Mouse (Mus musculus) cortical plate, adult 2 months (tissue): Measurements from ENCODE around the gene Trp53tg5. TPM values are rescaled to one million over a fixed set of nuclear protein-coding genes. Genes with fewer than 3 reads are reported as not detected.

Source experiments
- H3K27ac ChIP-seq: fragments of 200-500 bp; 2 replicates; pipeline ENCODE4 v1.5.1; 2012; ENCODE audit warnings: low read length, control low read depth, inconsistent platforms; ENCODE audit not compliant: insufficient read depth
- H3K4me1 ChIP-seq: fragments of 200-500 bp; 2 replicates; pipeline ENCODE4 v1.6.1; 2011; ENCODE audit warnings: low read length; ENCODE audit not compliant: control insufficient read depth, insufficient read depth
- H3K4me3 ChIP-seq: fragments of 200-500 bp; 2 replicates; pipeline ENCODE4 v1.5.1; 2011; ENCODE audit warnings: mild to moderate bottlenecking, low read length, control low read depth; ENCODE audit not compliant: insufficient read depth
- CTCF ChIP-seq: fragments of 200-500 bp; IDR thresholded peaks from 2 replicates; pipeline ENCODE4 v1.5.1; 2011; ENCODE audit warnings: mild to moderate bottlenecking, control low read depth, low read length; ENCODE audit not compliant: insufficient read depth; ENCODE audit errors: extremely low read depth
- POLR2A ChIP-seq: fragments of 200-500 bp; IDR thresholded peaks from 2 replicates; pipeline ENCODE4 v1.6.1; 2011; ENCODE audit warnings: mild to moderate bottlenecking, low read length, control low read depth; ENCODE audit not compliant: insufficient read depth; ENCODE audit errors: extremely low read depth
- polyA plus RNA-seq: library from polyadenylated mRNA; depleted of rRNA; stranded (reverse); fragments of >200 nt; gene quantifications from 2 replicates; pipeline ENCODE4 v1.2.3, GENCODE M21; 2012

The Trp53tg5 gene
- polyA plus RNA-seq, 1 experiment: not detected

DNA sequence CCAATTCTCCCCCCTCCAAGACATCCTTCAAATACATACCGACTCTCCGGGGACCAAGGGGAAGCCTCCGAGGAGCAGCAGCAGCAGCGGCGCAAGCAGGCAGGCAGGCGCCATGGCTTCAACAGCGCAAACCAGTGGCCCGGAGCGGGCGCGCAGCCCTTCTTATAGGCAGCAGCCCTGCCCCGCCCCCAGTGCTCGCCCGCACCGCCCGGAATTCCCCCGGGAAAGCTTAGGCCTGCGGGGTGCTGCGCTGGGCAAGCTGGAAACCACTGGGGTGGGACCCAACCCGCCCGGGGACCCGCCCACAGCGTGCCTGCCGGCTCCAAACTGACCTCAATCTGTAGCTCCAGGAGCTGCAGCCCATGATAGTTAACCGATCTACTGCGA lies 30.5 kb downstream of the Trp53tg5 start:
- peak overlapping the region; percentile 43; the same call in 1 of the 2 replicates for H3K27ac ChIP-seq
- TF ChIP-seq CTCF (no peak), POLR2A (peak; percentile 58; the same call in 1 of the 2 replicates)
- no peaks in the 10 kb centered on the region for H3K4me1 ChIP-seq

DNA sequence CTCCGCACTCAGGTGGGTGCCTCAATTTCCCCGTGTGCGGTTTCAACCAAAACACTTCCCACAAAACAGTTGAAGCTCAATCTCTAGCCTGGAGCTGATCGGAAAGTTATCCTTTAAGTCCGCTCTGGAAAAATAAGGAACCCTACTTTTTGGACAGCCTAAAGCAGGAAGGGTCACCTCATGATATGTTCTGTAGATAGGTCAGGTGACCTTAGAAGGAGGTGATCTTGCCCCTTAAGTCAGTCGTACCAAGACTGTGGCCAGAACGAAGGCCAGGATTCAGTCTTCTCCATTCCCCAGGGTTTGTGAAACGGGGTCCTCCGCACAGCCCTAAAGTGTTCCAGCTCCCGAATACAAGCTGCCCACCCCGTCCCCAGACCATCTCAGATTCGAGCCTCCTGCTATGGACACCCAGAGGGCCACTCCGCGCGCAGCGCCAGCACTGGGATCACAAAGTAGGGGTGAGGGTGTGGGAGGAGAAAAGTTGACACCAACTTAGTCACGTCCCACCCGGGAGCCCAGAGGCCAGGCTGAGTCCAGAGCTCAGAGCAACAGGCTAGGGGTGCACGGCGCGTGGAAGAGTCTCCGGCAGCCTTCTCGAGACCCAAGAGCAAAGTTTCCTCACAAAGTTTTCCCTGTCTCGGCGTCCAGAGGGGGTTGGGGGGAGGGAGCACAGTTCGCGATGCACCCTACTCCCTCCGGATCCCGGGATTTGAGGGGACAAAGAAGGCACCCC lies 31.0 kb downstream of the Trp53tg5 start:
- peak overlapping the region; percentile 43; the same call in 1 of the 2 replicates for H3K27ac ChIP-seq

More for the DNA sequence above, 30.5 kb downstream of the Trp53tg5 start:
- peak overlapping the region; percentile 30 for H3K4me3 ChIP-seq

GRCm38 (mm10) chr2:164441731-164442130 lies 31.8 kb downstream of the Trp53tg5 start:
- TF ChIP-seq POLR2A: no peak
- no peak for TF ChIP-seq CTCF
- Histone ChIP-seq H3K4me3 (peak overlapping the region; percentile 30), H3K4me1 (no peaks in the 10 kb centered on the region), H3K27ac (no peak overlapping the region)

More for the DNA sequence above, 31.0 kb downstream of the Trp53tg5 start:
- Histone ChIP-seq H3K4me3 (peak overlapping the region; percentile 30), H3K4me1 (no peaks in the 10 kb centered on the region)
- TF ChIP-seq POLR2A (no peak), CTCF (no peak)

GRCm38 (mm10) chr2:164441155-164441554 lies 32.4 kb downstream of the Trp53tg5 start:
- Histone ChIP-seq H3K4me1 (no peaks in the 10 kb centered on the region), H3K4me3 (peak overlapping the region; percentile 30), H3K27ac (peak overlapping the region; percentile 42; the same call in 1 of the 2 replicates)
- TF ChIP-seq CTCF (no peak), POLR2A (no peak)

GRCm38 (mm10) chr2:164440314-164440713 lies 33.2 kb downstream of the Trp53tg5 start:
- Histone ChIP-seq H3K4me1 (no peaks in the 10 kb centered on the region), H3K4me3 (peak overlapping the region; percentile 30; the same call in 1 of the 2 replicates), H3K27ac (no peak overlapping the region)
- no peak for TF ChIP-seq POLR2A
- no peak for TF ChIP-seq CTCF

GRCm38 (mm10) chr2:164439001-164439421 lies 34.5 kb downstream of the Trp53tg5 start:
- Histone ChIP-seq H3K4me1 (no peaks in the 10 kb centered on the region), H3K4me3 (no peak overlapping the region), H3K27ac (peak overlapping the region; percentile 70)
- TF ChIP-seq CTCF: no peak
- 0 out of 2 replicates have a peak, but pooled peaks have one; percentile 11 for TF ChIP-seq POLR2A

GRCm38 (mm10) chr2:164438257-164438656 lies 35.3 kb downstream of the Trp53tg5 start:
- TF ChIP-seq CTCF (no peak), POLR2A (no peak)
- H3K4me3 ChIP-seq: no peak overlapping the region
- peak overlapping the region; percentile 70; the same call in 1 of the 2 replicates for H3K27ac ChIP-seq
- H3K4me1 ChIP-seq: no peaks in the 10 kb centered on the region

- Histone ChIP-seq H3K4me1 (no peaks in the 10 kb centered on the region), H3K4me3 (no peak overlapping the region), H3K27ac (no peak overlapping the region)
- TF ChIP-seq POLR2A (no peak), CTCF (no peak)
Observed at GRCm38 (mm10) chr2:164437710-164438109, 35.8 kb downstream of the Trp53tg5 start.

- TF ChIP-seq CTCF (no peak), POLR2A (no peak)
- Histone ChIP-seq H3K4me3 (no peak overlapping the region), H3K27ac (peak overlapping the region; percentile 49; the same call in 1 of the 2 replicates), H3K4me1 (no peaks in the 10 kb centered on the region)
Observed at GRCm38 (mm10) chr2:164436961-164437360, 36.6 kb downstream of the Trp53tg5 start.
